Mouse (Mus musculus): ENCODE data around the gene Rab27a.

GRCm38 (mm10) chr9:73085845-73086244 is 41.2 kb downstream of the Rab27a start:
- no peak for TF ChIP-seq CTCF (IDR thresholded peaks at IDR 0.05; ENCODE audit: low read depth)
- no peak for TF ChIP-seq EP300 (IDR thresholded peaks at IDR 0.05; ENCODE audit: low read depth)

Data from heart, postnatal 0 days (tissue).